Mouse (Mus musculus) adrenal gland, postnatal 4 days (tissue): ENCODE data around the gene Fgfr2. TPM values are rescaled to one million over a fixed set of nuclear protein-coding genes. Genes with fewer than 3 reads are reported as not detected.

Experiments
- DNase-seq, 2 experiments: peaks; one replicate each; pipeline ENCODE4 v3.0.0; 2021 to 2022; ENCODE audit warnings: low spot score in 2 of 2, mixed read lengths in 2 of 2
- total RNA-seq, 2 experiments: library from RNA; stranded (reverse); gene quantifications; 2 replicates each; pipeline ENCODE4 v1.2.3; 2021

Gene Fgfr2
- total RNA-seq, 2 experiments from 2014 or later: 205 to 210 TPM

GRCm38 (mm10) chr7:130262528-130263232 is 2860.5 kb downstream of the Fgfr2 start:
- no peak for DNase-seq

GRCm38 (mm10) chr7:130261684-130262527 is 2861.2 kb downstream of the Fgfr2 start:
- no peak for DNase-seq

- DNase-seq: no peak
These were observed 2862.1 kb downstream of the Fgfr2 start for GRCm38 (mm10) chr7:130260905-130261683.

- no peak for DNase-seq
These were observed 2863.1 kb downstream of the Fgfr2 start for GRCm38 (mm10) chr7:130260060-130260459.

GRCm38 (mm10) chr7:130258704-130259295 is 2864.3 kb downstream of the Fgfr2 start:
- DNase-seq: no peak

GRCm38 (mm10) chr7:130257991-130258703 is 2865.0 kb downstream of the Fgfr2 start:
- DNase-seq: no peak

- DNase-seq: no peak
These were observed 2869.9 kb downstream of the Fgfr2 start for GRCm38 (mm10) chr7:130253264-130253663.

- DNase-seq: no peak
These were observed 2871.1 kb downstream of the Fgfr2 start for GRCm38 (mm10) chr7:130251936-130252523.

GRCm38 (mm10) chr7:130250994-130251393 is 2872.2 kb downstream of the Fgfr2 start:
- DNase-seq: no peak

- no peak for DNase-seq
These were observed 2874.7 kb downstream of the Fgfr2 start for GRCm38 (mm10) chr7:130248403-130248802.

GRCm38 (mm10) chr7:130247831-130248230 is 2875.3 kb downstream of the Fgfr2 start:
- DNase-seq: no peak

- DNase-seq: no peak
These were observed 2876.7 kb downstream of the Fgfr2 start for GRCm38 (mm10) chr7:130246483-130246882.

GRCm38 (mm10) chr7:130244545-130244944 is 2878.6 kb downstream of the Fgfr2 start:
- DNase-seq: no peak

- no peak for DNase-seq
These were observed 2879.3 kb downstream of the Fgfr2 start for GRCm38 (mm10) chr7:130243811-130244210.

GRCm38 (mm10) chr7:130240191-130240590 is 2883.0 kb downstream of the Fgfr2 start:
- no peak for DNase-seq

- no peak for DNase-seq
These were observed 2885.9 kb downstream of the Fgfr2 start for GRCm38 (mm10) chr7:130237244-130237643.

GRCm38 (mm10) chr7:130233777-130234176 is 2889.4 kb downstream of the Fgfr2 start:
- no peak for DNase-seq

- no peak for DNase-seq
These were observed 2893.1 kb downstream of the Fgfr2 start for GRCm38 (mm10) chr7:130230034-130230433.

- no peak for DNase-seq
These were observed 2897.9 kb downstream of the Fgfr2 start for GRCm38 (mm10) chr7:130225227-130225626.
